Mouse (Mus musculus) hindbrain, embryonic 11.5 days (tissue): ENCODE results near the gene Pttg1ip. TPM values are rescaled to one million over a fixed set of nuclear protein-coding genes. Genes with fewer than 3 reads are reported as not detected.

Experiments
- ATAC-seq: fragments of 200-750 bp; cut with Nextera tagmentation; 2 replicates; pipeline ENCODE4 v1.8.0; 2017; ENCODE audit warnings: mild to moderate bottlenecking, moderate TSS enrichment, moderate library complexity; ENCODE audit not compliant: low FRiP score
- DNase-seq: peaks from one replicate; pipeline ENCODE4 v3.0.0-alpha.2; 2015; ENCODE audit warnings: low spot score
- H3K27ac ChIP-seq: fragments of 300-500 bp; sonication (generic); 2 replicates; pipeline ENCODE4 v1.5.1; 2014; ENCODE audit warnings: mild to moderate bottlenecking, low read depth, low read length
- H3K27me3 ChIP-seq: fragments of 300-500 bp; sonication (generic); 2 replicates; pipeline ENCODE4 v1.6.1; 2014; ENCODE audit warnings: mild to moderate bottlenecking, low read length, moderate library complexity, mixed read lengths; ENCODE audit not compliant: control insufficient read depth, insufficient read depth
- H3K36me3 ChIP-seq: fragments of 300-500 bp; sonication (generic); 2 replicates; pipeline ENCODE4 v1.6.1; 2014; ENCODE audit warnings: mild to moderate bottlenecking, low read length, moderate library complexity, mixed read lengths; ENCODE audit not compliant: control insufficient read depth, insufficient read depth
- H3K4me1 ChIP-seq: fragments of 300-500 bp; sonication (generic); replicated peaks from 2 replicates; pipeline ENCODE4 v1.6.1; 2014; ENCODE audit warnings: low read length, mixed read lengths; ENCODE audit not compliant: control insufficient read depth, insufficient read depth
- H3K4me2 ChIP-seq: fragments of 300-500 bp; sonication (generic); replicated peaks from 2 replicates; pipeline ENCODE4 v1.6.1; 2014; ENCODE audit warnings: mild to moderate bottlenecking, low read depth, low read length
- H3K4me3 ChIP-seq: fragments of 300-500 bp; sonication (generic); 2 replicates; pipeline ENCODE4 v1.5.1; 2014; ENCODE audit warnings: low read depth, low read length
- H3K9ac ChIP-seq: fragments of 300-500 bp; sonication (generic); 2 replicates; pipeline ENCODE4 v1.6.1; 2014; ENCODE audit warnings: low read depth, low read length
- H3K9me3 ChIP-seq: fragments of 300-500 bp; sonication (generic); 2 replicates; pipeline ENCODE4 v1.6.1; 2016; ENCODE audit warnings: low read length; ENCODE audit not compliant: control insufficient read depth
- WGBS: fragments of 180-500 bp; shearing (Covaris S2); extraction: QIAGEN DNeasy Blood & Tissue Kit; methylation state at CpG from one replicate; pipeline ENCODE4 v1.1.7; 2014; 5-methylcytosine and 5-hydroxymethylcytosine counted together
- polyA plus RNA-seq: library from polyadenylated mRNA; unstranded; fragments of >200 nt; fragmentation: Nextera tagmentation; extraction: Ambion mirVana; gene quantifications from 2 replicates; pipeline ENCODE4 v1.2.1, GENCODE M21; 2014

Pttg1ip gene
- polyA plus RNA-seq, 1 experiment from 2014 or later, result 73.1 TPM

GRCm38 (mm10) chr10:77580027-77580920 is 1.2 kb upstream of the Pttg1ip start:
- no peak overlapping the region for H3K4me2 ChIP-seq

GRCm38 (mm10) chr10:77581023-77581407 is 505 bp upstream of the Pttg1ip start:
- no peaks in the 10 kb centered on the region for H3K27me3 ChIP-seq
- H3K36me3 ChIP-seq, result no peaks in the 10 kb centered on the region
- peak overlapping the region; percentile 84 for H3K9ac ChIP-seq
- DNase-seq (no peak), ATAC-seq (peak; percentile 21; the same call in 1 of the 2 replicates)
- 12% methylated on average over 8 of the region's 8 CpGs for WGBS
- no peaks in the 10 kb centered on the region for H3K9me3 ChIP-seq
- peak overlapping the region; percentile 83 for H3K4me2 ChIP-seq
- peak overlapping the region; percentile 75; the same call in 1 of the 2 replicates for H3K27ac ChIP-seq
- peak overlapping the region; percentile 81 for H3K4me3 ChIP-seq
- 0 out of 2 replicates have a peak, but pooled peaks cover 2% of the 10 kb centered on the region for H3K4me1 ChIP-seq

More at GRCm38 (mm10) chr10:77580027-77580920, 1.2 kb upstream of the Pttg1ip start:
- H3K27me3 ChIP-seq, result no peaks in the 10 kb centered on the region
- ATAC-seq (no peak), DNase-seq (no peak)
- WGBS, result 66% methylated on average over 10 of the region's 10 CpGs
- 0 out of 2 replicates have a peak, but pooled peaks cover 2% of the 10 kb centered on the region for H3K4me1 ChIP-seq
- no peak overlapping the region for H3K4me3 ChIP-seq
- H3K36me3 ChIP-seq, result no peaks in the 10 kb centered on the region
- no peaks in the 10 kb centered on the region for H3K9me3 ChIP-seq
- H3K9ac ChIP-seq, result no peak overlapping the region
- no peak overlapping the region for H3K27ac ChIP-seq

- Histone ChIP-seq H3K9ac (peak overlapping the region; percentile 84), H3K36me3 (no peaks in the 10 kb centered on the region), H3K9me3 (no peaks in the 10 kb centered on the region), H3K4me3 (peak overlapping the region; percentile 81), H3K4me2 (peak overlapping the region; percentile 83), H3K27me3 (no peaks in the 10 kb centered on the region), H3K4me1 (0 out of 2 replicates have a peak, but pooled peaks cover 2% of the 10 kb centered on the region), H3K27ac (no peak overlapping the region)
- WGBS, result 5% methylated on average over 8 of the region's 8 CpGs
- DNase-seq (no peak), ATAC-seq (peak; percentile 15)
These were observed 732 bp downstream of the Pttg1ip start for GRCm38 (mm10) chr10:77582285-77582618.

GRCm38 (mm10) chr10:77583795-77584422 is 2.4 kb downstream of the Pttg1ip start:
- Histone ChIP-seq H3K4me3 (no peak overlapping the region), H3K27me3 (no peaks in the 10 kb centered on the region), H3K9me3 (no peaks in the 10 kb centered on the region), H3K9ac (no peak overlapping the region), H3K4me2 (no peak overlapping the region), H3K27ac (no peak overlapping the region), H3K4me1 (0 out of 2 replicates have a peak, but pooled peaks cover 2% of the 10 kb centered on the region), H3K36me3 (no peaks in the 10 kb centered on the region)
- no peak for DNase-seq
- ATAC-seq, result no peak
- 76% methylated on average over 10 of the region's 10 CpGs for WGBS

GRCm38 (mm10) chr10:77586637-77587036 is 5.1 kb downstream of the Pttg1ip start:
- Histone ChIP-seq H3K27me3 (no peaks in the 10 kb centered on the region), H3K4me2 (no peak overlapping the region), H3K27ac (no peak overlapping the region), H3K9ac (no peak overlapping the region), H3K36me3 (no peaks in the 10 kb centered on the region), H3K9me3 (no peaks in the 10 kb centered on the region), H3K4me3 (no peak overlapping the region), H3K4me1 (0 out of 2 replicates have a peak, but pooled peaks cover 2% of the 10 kb centered on the region)
- no peak for DNase-seq
- WGBS, result 86% methylated on average over 3 of the region's 3 CpGs
- ATAC-seq, result no peak

GRCm38 (mm10) chr10:77587091-77587775 is 5.7 kb downstream of the Pttg1ip start:
- DNase-seq, result no peak
- no peak overlapping the region for H3K9ac ChIP-seq
- H3K9me3 ChIP-seq, result no peaks in the 10 kb centered on the region
- WGBS, result 86% methylated on average over 6 of the region's 6 CpGs
- no peak for ATAC-seq
- no peak overlapping the region for H3K27ac ChIP-seq
- no peaks in the 10 kb centered on the region for H3K36me3 ChIP-seq
- no peak overlapping the region for H3K4me3 ChIP-seq
- no peak overlapping the region for H3K4me2 ChIP-seq
- 0 out of 2 replicates have a peak, but pooled peaks cover 1% of the 10 kb centered on the region for H3K4me1 ChIP-seq
- no peaks in the 10 kb centered on the region for H3K27me3 ChIP-seq

- ATAC-seq (no peak), DNase-seq (no peak)
- Histone ChIP-seq H3K27me3 (no peaks in the 10 kb centered on the region), H3K9ac (no peak overlapping the region), H3K4me1 (no peaks in the 10 kb centered on the region), H3K9me3 (no peaks in the 10 kb centered on the region), H3K4me3 (no peak overlapping the region), H3K27ac (no peak overlapping the region), H3K36me3 (no peaks in the 10 kb centered on the region), H3K4me2 (no peak overlapping the region)
- 93% methylated on average over 2 of the region's 2 CpGs for WGBS
These were observed 6.5 kb downstream of the Pttg1ip start for GRCm38 (mm10) chr10:77588036-77588435.

GRCm38 (mm10) chr10:77589117-77589516 is 7.6 kb downstream of the Pttg1ip start:
- no peak overlapping the region for H3K4me2 ChIP-seq
- no peak for DNase-seq
- peaks cover 7% of the 10 kb centered on the region; the same call in 1 of the 2 replicates for H3K36me3 ChIP-seq
- no peak overlapping the region for H3K4me3 ChIP-seq
- no peak for ATAC-seq
- no peaks in the 10 kb centered on the region for H3K27me3 ChIP-seq
- no peaks in the 10 kb centered on the region for H3K9me3 ChIP-seq
- no peak overlapping the region for H3K27ac ChIP-seq
- 83% methylated on average over 7 of the region's 7 CpGs for WGBS
- H3K9ac ChIP-seq, result no peak overlapping the region
- H3K4me1 ChIP-seq, result no peaks in the 10 kb centered on the region
